Mouse (Mus musculus) hindbrain, embryonic 14.5 days (tissue): ENCODE measurements around the gene Plk3. TPM values are rescaled to one million over a fixed set of nuclear protein-coding genes. Genes with fewer than 3 reads are reported as not detected.

Source experiments
- ATAC-seq: fragments of 200-750 bp; cut with Nextera tagmentation; 2 replicates; pipeline ENCODE4 v1.8.0; 2017; ENCODE audit warnings: moderate number of reproducible peaks, mild to moderate bottlenecking, moderate TSS enrichment, moderate library complexity; ENCODE audit not compliant: low FRiP score
- DNase-seq: peaks from one replicate; pipeline ENCODE4 v3.0.0-alpha.2; 2015; ENCODE audit warnings: low spot score
- H3K27ac ChIP-seq: fragments of 300-500 bp; sonication (generic); 2 replicates; pipeline ENCODE4 v1.5.1; 2014; ENCODE audit warnings: mild to moderate bottlenecking, moderate library complexity
- H3K27me3 ChIP-seq: fragments of 300-500 bp; sonication (generic); 2 replicates; pipeline ENCODE4 v1.6.1; 2014; ENCODE audit warnings: mild to moderate bottlenecking, low read length, mixed read lengths; ENCODE audit not compliant: control insufficient read depth, insufficient read depth
- H3K36me3 ChIP-seq: fragments of 300-500 bp; sonication (generic); replicated peaks from 2 replicates; pipeline ENCODE4 v1.6.1; 2014; ENCODE audit not compliant: control insufficient read depth, insufficient read depth
- H3K4me1 ChIP-seq: fragments of 300-500 bp; sonication (generic); replicated peaks from 2 replicates; pipeline ENCODE4 v1.6.1; 2014; ENCODE audit warnings: antibody characterized with exemption, low read length, mixed read lengths; ENCODE audit not compliant: control insufficient read depth, insufficient read depth
- H3K4me2 ChIP-seq: fragments of 300-500 bp; sonication (generic); replicated peaks from 2 replicates; pipeline ENCODE4 v1.6.1; 2014; ENCODE audit warnings: mild to moderate bottlenecking, moderate library complexity
- H3K4me3 ChIP-seq: fragments of 300-500 bp; sonication (generic); replicated peaks from 2 replicates; pipeline ENCODE4 v1.5.1; 2014; ENCODE audit warnings: mild to moderate bottlenecking, low read length
- H3K9ac ChIP-seq: fragments of 300-500 bp; sonication (generic); 2 replicates; pipeline ENCODE4 v1.6.1; 2014
- H3K9me3 ChIP-seq: fragments of 300-500 bp; sonication (generic); 2 replicates; pipeline ENCODE4 v1.6.1; 2016; ENCODE audit warnings: low read length; ENCODE audit not compliant: control insufficient read depth
- WGBS: fragments of 180-500 bp; shearing (Covaris S2); extraction: QIAGEN DNeasy Blood & Tissue Kit; methylation state at CpG from one replicate; pipeline ENCODE4 v1.1.7; 2014; 5-methylcytosine and 5-hydroxymethylcytosine counted together
- polyA plus RNA-seq: library from polyadenylated mRNA; unstranded; fragments of >200 nt; fragmentation: Nextera tagmentation; extraction: Ambion mirVana; gene quantifications from 2 replicates; pipeline ENCODE4 v1.2.1, GENCODE M21; 2014

The Plk3 gene
- polyA plus RNA-seq, 1 experiment from 2014 or later = 17.4 TPM

- 93% methylated on average over 13 of the region's 13 CpGs for WGBS
- no peak overlapping the region for H3K27ac ChIP-seq
- no peak overlapping the region for H3K4me2 ChIP-seq
- H3K27me3 ChIP-seq = no peaks in the 10 kb centered on the region
- ATAC-seq (no peak), DNase-seq (no peak)
- peaks cover 17% of the 10 kb centered on the region for H3K36me3 ChIP-seq
- H3K4me1 ChIP-seq = no peaks in the 10 kb centered on the region
- H3K9me3 ChIP-seq = no peaks in the 10 kb centered on the region
- H3K4me3 ChIP-seq = no peak overlapping the region
- H3K9ac ChIP-seq = no peak overlapping the region
Observed at GRCm38 (mm10) chr4:117145248-117145647, 11.5 kb upstream of the Plk3 start.

- H3K27me3 ChIP-seq = no peaks in the 10 kb centered on the region
- H3K4me2 ChIP-seq = no peak overlapping the region
- no peaks in the 10 kb centered on the region for H3K9me3 ChIP-seq
- no peak overlapping the region for H3K27ac ChIP-seq
- H3K4me1 ChIP-seq = no peaks in the 10 kb centered on the region
- no peak for ATAC-seq
- WGBS = 60% methylated on average over 7 of the region's 7 CpGs
- H3K9ac ChIP-seq = no peak overlapping the region
- no peak for DNase-seq
- H3K36me3 ChIP-seq = no peaks in the 10 kb centered on the region
- H3K4me3 ChIP-seq = no peak overlapping the region
Observed at GRCm38 (mm10) chr4:117143023-117143422, 9.3 kb upstream of the Plk3 start.

- no peaks in the 10 kb centered on the region for H3K4me1 ChIP-seq
- H3K9ac ChIP-seq = no peak overlapping the region
- no peaks in the 10 kb centered on the region for H3K27me3 ChIP-seq
- no peak overlapping the region for H3K4me2 ChIP-seq
- H3K36me3 ChIP-seq = no peaks in the 10 kb centered on the region
- WGBS = 38% methylated on average over 4 of the region's 4 CpGs
- no peak overlapping the region for H3K4me3 ChIP-seq
- DNase-seq (no peak), ATAC-seq (no peak)
- no peaks in the 10 kb centered on the region for H3K9me3 ChIP-seq
- H3K27ac ChIP-seq = no peak overlapping the region
Observed at GRCm38 (mm10) chr4:117140613-117141012, 6.8 kb upstream of the Plk3 start.

DNA sequence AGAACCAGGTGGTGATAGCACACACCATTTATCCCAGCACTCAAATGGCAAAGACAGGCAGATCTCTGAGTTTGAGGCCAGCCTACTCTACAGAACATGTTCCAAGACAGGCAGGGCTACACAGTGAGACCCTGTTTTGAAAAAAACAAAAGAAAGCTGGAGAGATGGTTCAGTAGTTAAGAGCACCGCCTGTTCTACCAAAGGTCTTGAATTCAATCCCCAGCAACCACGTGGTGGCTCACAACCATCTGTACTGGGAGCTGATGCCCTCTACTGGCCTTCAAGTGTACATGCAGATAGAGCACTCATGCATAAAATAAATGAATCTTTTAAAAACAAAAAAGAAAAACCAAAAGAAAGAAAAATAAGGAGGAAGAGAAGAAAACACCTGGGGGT is 5.5 kb upstream of the Plk3 start:
- H3K27me3 ChIP-seq = no peaks in the 10 kb centered on the region
- no peaks in the 10 kb centered on the region for H3K9me3 ChIP-seq
- no peak overlapping the region for H3K27ac ChIP-seq
- no peak overlapping the region for H3K9ac ChIP-seq
- no peak overlapping the region for H3K4me3 ChIP-seq
- peaks cover 2% of the 10 kb centered on the region for H3K4me1 ChIP-seq
- no peak overlapping the region for H3K4me2 ChIP-seq
- no peaks in the 10 kb centered on the region for H3K36me3 ChIP-seq
- no peak for DNase-seq
- ATAC-seq = no peak
- 3% methylated on average over 2 of the region's 2 CpGs for WGBS

GRCm38 (mm10) chr4:117138295-117139216 is 4.8 kb upstream of the Plk3 start:
- Histone ChIP-seq H3K27me3 (no peaks in the 10 kb centered on the region), H3K9ac (no peak overlapping the region), H3K4me1 (peaks cover 4% of the 10 kb centered on the region), H3K9me3 (no peaks in the 10 kb centered on the region), H3K27ac (no peak overlapping the region), H3K36me3 (no peaks in the 10 kb centered on the region), H3K4me3 (no peak overlapping the region), H3K4me2 (no peak overlapping the region)
- 70% methylated on average over 16 of the region's 17 CpGs for WGBS
- DNase-seq (no peak), ATAC-seq (no peak)

- H3K4me1 ChIP-seq = peaks cover 19% of the 10 kb centered on the region
- WGBS = 19% methylated on average over 8 of the region's 8 CpGs
Observed at GRCm38 (mm10) chr4:117136034-117136433, 2.3 kb upstream of the Plk3 start.

GRCm38 (mm10) chr4:117134601-117134995 is 835 bp upstream of the Plk3 start:
- H3K9me3 ChIP-seq = no peaks in the 10 kb centered on the region
- no peaks in the 10 kb centered on the region for H3K27me3 ChIP-seq
- ATAC-seq (no peak), DNase-seq (no peak)
- no peak overlapping the region for H3K27ac ChIP-seq
- H3K36me3 ChIP-seq = peaks cover 16% of the 10 kb centered on the region
- peaks cover 19% of the 10 kb centered on the region for H3K4me1 ChIP-seq
- H3K4me2 ChIP-seq = peak overlapping the region; percentile 85
- H3K9ac ChIP-seq = peak overlapping the region; percentile 50; the same call in 1 of the 2 replicates
- H3K4me3 ChIP-seq = no peak overlapping the region
- 46% methylated on average over 2 of the region's 2 CpGs for WGBS

More at GRCm38 (mm10) chr4:117136034-117136433, 2.3 kb upstream of the Plk3 start:
- H3K4me2 ChIP-seq = no peak overlapping the region
- no peaks in the 10 kb centered on the region for H3K27me3 ChIP-seq
- no peak overlapping the region for H3K9ac ChIP-seq
- H3K27ac ChIP-seq = no peak overlapping the region
- no peak overlapping the region for H3K4me3 ChIP-seq
- no peaks in the 10 kb centered on the region for H3K9me3 ChIP-seq
- peaks cover 2% of the 10 kb centered on the region; the same call in 1 of the 2 replicates for H3K36me3 ChIP-seq
- DNase-seq (no peak), ATAC-seq (no peak)

- Histone ChIP-seq H3K4me1 (peaks cover 19% of the 10 kb centered on the region), H3K36me3 (peaks cover 29% of the 10 kb centered on the region), H3K4me2 (peak overlapping the region; percentile 85), H3K27ac (peak overlapping the region; percentile 76), H3K27me3 (no peaks in the 10 kb centered on the region), H3K9ac (peak overlapping the region; percentile 87), H3K4me3 (peak overlapping the region; percentile 89), H3K9me3 (no peaks in the 10 kb centered on the region)
- ATAC-seq (peak; percentile 49), DNase-seq (peak; percentile 54)
- under 1% methylated on average over 40 of the region's 42 CpGs for WGBS
Observed at GRCm38 (mm10) chr4:117133366-117133796, 382 bp downstream of the Plk3 start.

DNA sequence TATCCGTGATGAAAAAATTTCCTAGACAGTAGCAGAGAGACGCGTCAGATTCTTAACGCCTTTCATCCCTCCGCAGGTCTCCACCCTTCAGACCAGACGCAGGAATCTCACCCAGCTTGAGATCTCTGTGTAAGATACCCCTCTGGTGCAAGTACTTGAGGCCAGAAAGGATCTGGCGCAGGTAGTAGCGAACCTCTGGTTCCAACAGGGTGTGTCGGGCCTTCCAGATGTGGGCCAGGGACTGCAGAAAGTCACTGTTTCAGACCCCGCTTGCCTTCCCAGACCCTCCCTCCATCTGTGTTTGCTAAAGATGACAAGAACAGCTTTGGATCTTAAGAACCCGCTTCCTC is 994 bp downstream of the Plk3 start:
- H3K4me3 ChIP-seq = peak overlapping the region; percentile 89
- H3K27me3 ChIP-seq = no peaks in the 10 kb centered on the region
- 4% methylated on average over 11 of the region's 11 CpGs for WGBS
- H3K4me2 ChIP-seq = peak overlapping the region; percentile 85
- H3K9ac ChIP-seq = peak overlapping the region; percentile 87
- no peak overlapping the region for H3K27ac ChIP-seq
- no peaks in the 10 kb centered on the region for H3K9me3 ChIP-seq
- DNase-seq = no peak
- no peak for ATAC-seq
- peaks cover 35% of the 10 kb centered on the region for H3K36me3 ChIP-seq
- peaks cover 19% of the 10 kb centered on the region for H3K4me1 ChIP-seq
